In the genomic region with DNA sequence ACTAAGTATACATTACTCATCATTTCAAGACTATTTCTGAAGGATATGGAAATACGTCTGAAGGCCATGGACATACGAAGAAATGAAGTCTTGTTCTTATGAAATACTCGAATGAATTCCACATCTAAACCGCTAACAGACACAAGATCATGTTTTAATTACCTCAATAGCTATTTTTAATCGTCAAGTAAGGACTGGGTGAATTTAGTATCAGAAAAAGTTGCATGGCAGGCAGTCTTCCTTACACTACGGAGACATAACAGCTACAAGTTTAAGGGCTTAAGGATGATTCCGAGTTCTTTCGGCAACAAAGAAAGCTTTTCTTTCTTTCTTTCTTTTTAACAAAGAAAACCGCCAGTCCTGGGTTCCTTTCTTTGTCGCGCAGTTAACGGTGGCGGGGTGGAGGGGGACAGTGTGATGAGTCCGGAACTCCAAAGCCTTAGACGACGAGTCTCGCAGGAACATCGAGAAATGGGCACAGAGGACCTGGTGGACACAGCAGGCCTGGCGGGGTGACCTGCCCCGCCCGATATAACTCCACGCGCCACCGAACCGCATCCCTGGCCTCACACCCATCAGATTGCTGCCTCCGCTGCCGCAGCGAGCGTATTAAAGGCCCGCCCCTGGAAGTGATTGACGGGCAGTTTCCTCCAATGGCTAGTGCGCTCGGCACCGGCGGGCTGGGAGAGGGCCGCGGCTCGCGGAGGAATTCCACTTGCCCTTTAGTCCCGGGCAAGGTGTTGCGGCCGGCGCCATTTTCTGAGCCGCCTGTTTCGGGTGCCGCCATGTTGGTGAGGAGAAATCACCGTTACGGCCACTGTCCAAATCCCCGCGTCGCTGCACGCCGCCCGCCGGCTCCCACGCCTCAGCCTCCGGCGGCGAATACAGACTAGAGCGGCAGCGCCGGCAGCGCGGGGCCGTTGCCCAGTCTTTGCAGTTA, we compare ENCODE assay signal across 8 mouse cellular contexts. TPM values are rescaled to one million over a fixed set of nuclear protein-coding genes. Genes with fewer than 3 reads are reported as not detected.
A peak's percentile ranks its signal among the peaks of the same experiment; 100 is the strongest.
DNase-seq lines count a peak whose midpoint lies in the region; ATAC-seq and TF ChIP-seq lines count a peak whose summit lies in the region.

A gene (plus strand): TSS at position 762 of the 940 bp plus-strand sequence.

- no peaks in the 10 kb centered on the region; the same call in 1 of the 2 replicates for H3K4me1 ChIP-seq in bone marrow, adult 2 months (ENCODE audit: control insufficient read depth, insufficient read depth, low read length)
- H3K4me1 ChIP-seq in embryonic facial prominence, embryonic 15.5 days, result peaks cover 7% of the 10 kb centered on the region
- H3K4me1 ChIP-seq in kidney, embryonic 14.5 days (ENCODE audit: control insufficient read depth, insufficient read depth, low read length), result peaks cover 9% of the 10 kb centered on the region
- H3K4me1 ChIP-seq in limb, embryonic 15.5 days, result peaks cover 7% of the 10 kb centered on the region

- no peaks in the 10 kb centered on the region for H3K9me3 ChIP-seq in embryonic facial prominence, embryonic 15.5 days (replicated peaks)
- H3K9me3 ChIP-seq in kidney, embryonic 14.5 days (ENCODE audit: control insufficient read depth, low read length), result no peaks in the 10 kb centered on the region
- no peaks in the 10 kb centered on the region for H3K9me3 ChIP-seq in limb, embryonic 15.5 days

- no peak for TF ChIP-seq CTCF in bone marrow, adult 2 months (IDR thresholded peaks at IDR 0.05; ENCODE audit: control insufficient read depth, insufficient read depth, low read length)

- DNase-seq in 416B (ENCODE audit: low read depth), result peak; percentile 98
- peak; percentile 99 for DNase-seq in heart, adult 9 months (ENCODE audit: low spot score in 2 of 2)
- DNase-seq in monocyte, adult 2 months (ENCODE audit: low read depth in 1 of 2, low spot score in 2 of 2), result peak; percentile 95 to 98
- peak; percentile 97 for DNase-seq in spleen, postnatal 36 days (ENCODE audit: low spot score in 2 of 2)

- H3K4me2 ChIP-seq in embryonic facial prominence, embryonic 15.5 days (replicated peaks), result peak within 1 kb of the TSS; percentile 50
- peak within 1 kb of the TSS; percentile 49 for H3K4me2 ChIP-seq in kidney, embryonic 14.5 days (replicated peaks; ENCODE audit: low read depth, low read length)
- H3K4me2 ChIP-seq in limb, embryonic 15.5 days, result peak within 1 kb of the TSS; percentile 40

- under 1% methylated on average over 65 of the region's 65 CpGs for WGBS in bone marrow, adult 2 months
- under 1% methylated on average over 65 of the region's 65 CpGs for WGBS in embryonic facial prominence, embryonic 15.5 days
- 2% methylated on average over 65 of the region's 65 CpGs for WGBS in kidney, embryonic 14.5 days
- under 1% methylated on average over 65 of the region's 65 CpGs for WGBS in limb, embryonic 15.5 days

- peak within 1 kb of the TSS; percentile 100 for H3K27ac ChIP-seq in bone marrow, adult 2 months (ENCODE audit: control insufficient read depth, insufficient read depth, low read depth, low read length, poor library complexity)
- H3K27ac ChIP-seq in embryonic facial prominence, embryonic 15.5 days (replicated peaks), result peak within 1 kb of the TSS; percentile 100
- peak within 1 kb of the TSS; percentile 100 for H3K27ac ChIP-seq in kidney, embryonic 14.5 days (ENCODE audit: low read depth, low read length)
- peak within 1 kb of the TSS; percentile 100 for H3K27ac ChIP-seq in limb, embryonic 15.5 days

- peak; percentile 98 for ATAC-seq in embryonic facial prominence, embryonic 15.5 days (ENCODE audit: insufficient number of reproducible peaks, low FRiP score, low TSS enrichment, low read depth)
- peak; percentile 97 for ATAC-seq in kidney, embryonic 14.5 days (ENCODE audit: low FRiP score, low TSS enrichment)
- peak; percentile 96 for ATAC-seq in limb, embryonic 15.5 days (ENCODE audit: insufficient number of reproducible peaks, low FRiP score, low TSS enrichment, low read depth)

- H3K36me3 ChIP-seq in embryonic facial prominence, embryonic 15.5 days, result no peaks in the 10 kb centered on the region
- H3K36me3 ChIP-seq in kidney, embryonic 14.5 days (ENCODE audit: control insufficient read depth, insufficient read depth, low read length), result no peaks in the 10 kb centered on the region
- H3K36me3 ChIP-seq in limb, embryonic 15.5 days, result no peaks in the 10 kb centered on the region

- H3K9ac ChIP-seq in embryonic facial prominence, embryonic 15.5 days, result peak within 1 kb of the TSS; percentile 100
- H3K9ac ChIP-seq in kidney, embryonic 14.5 days (ENCODE audit: low read depth, low read length), result peak within 1 kb of the TSS; percentile 98
- peak within 1 kb of the TSS; percentile 99 for H3K9ac ChIP-seq in limb, embryonic 15.5 days

- peak; percentile 99 for TF ChIP-seq POLR2A in bone marrow, adult 2 months (IDR thresholded peaks at IDR 0.05; ENCODE audit: borderline replicate concordance, control insufficient read depth, low read depth, low read length)

- peak within 1 kb of the TSS; percentile 93 for H3K4me3 ChIP-seq in bone marrow, adult 2 months (replicated peaks; ENCODE audit: control insufficient read depth, low read depth, low read length)
- H3K4me3 ChIP-seq in embryonic facial prominence, embryonic 15.5 days (replicated peaks), result peak within 1 kb of the TSS; percentile 94
- H3K4me3 ChIP-seq in kidney, embryonic 14.5 days (ENCODE audit: low read length), result peak within 1 kb of the TSS; percentile 69
- peak within 1 kb of the TSS; percentile 89 for H3K4me3 ChIP-seq in limb, embryonic 15.5 days

- H3K27me3 ChIP-seq in embryonic facial prominence, embryonic 15.5 days, result no peaks in the 10 kb centered on the region
- H3K27me3 ChIP-seq in kidney, embryonic 14.5 days (ENCODE audit: control insufficient read depth, insufficient read depth, low read length), result no peaks in the 10 kb centered on the region
- H3K27me3 ChIP-seq in limb, embryonic 15.5 days, result no peaks in the 10 kb centered on the region

RNA-seq across cellular contexts. Expression of the gene that starts here (rescaled TPM):
- polyA plus RNA-seq in bone marrow, adult 2 months (2011; ENCODE audit: insufficient read depth, insufficient read length, low replicate concordance, missing spikeins), result 2.0 and 2.3 TPM in 2 replicates
- polyA plus RNA-seq in embryonic facial prominence, embryonic 15.5 days (2015; fragmentation: Nextera tagmentation; extraction: Ambion mirVana), result 2.4 and 2.5 TPM in 2 replicates
- polyA plus RNA-seq in kidney, embryonic 14.5 days (2014; fragmentation: Nextera tagmentation; extraction: Ambion mirVana), result 1.5 and 1.8 TPM in 2 replicates
- 2.0 and 2.1 TPM in 2 replicates for polyA plus RNA-seq in limb, embryonic 15.5 days (2015; fragmentation: Nextera tagmentation; extraction: Ambion mirVana)

Comparison
In these comparisons a context has a peak if more than half of its experiments do, and no peak if none do; other contexts are left out.
1. Peak in every context shown above with its lines: DNase-seq, ATAC-seq, H3K4me3 ChIP-seq and H3K27ac ChIP-seq.